Mouse (Mus musculus): ENCODE data around the gene Nipsnap2.

GRCm38 (mm10) chr5:129787818-129788593 is 63.1 kb downstream of the Nipsnap2 start:
- TF ChIP-seq CTCF (IDR thresholded peaks at IDR 0.05; ENCODE audit: low read depth) (no peak), EP300 (IDR thresholded peaks at IDR 0.05; ENCODE audit: low read depth) (no peak)
